Mouse (Mus musculus) left cerebral cortex, postnatal 25 days (tissue): Measurements from ENCODE around the gene Lin28a. TPM values are rescaled to one million over a fixed set of nuclear protein-coding genes. Genes with fewer than 3 reads are reported as not detected.

ENCODE experiments used
- total RNA-seq, 2 experiments: library from RNA; stranded (reverse); gene quantifications; 2 replicates each; pipeline ENCODE4 v1.2.3; 2021

The Lin28a gene
- total RNA-seq, 2 experiments from 2014 or later = not detected

Other genes starting within 250 kb of the Lin28a start
- gene Rps6ka1, start 131.0 kb downstream of the Lin28a start, total RNA-seq = 10 to 100 TPM; 13.1 to 14.1 TPM
- gene Hmgn2, start 50.2 kb downstream of the Lin28a start, total RNA-seq = 100 to 1,000 TPM in 1 of 2 experiments, 10 to 100 TPM in 1; 95.1 to 113 TPM
- gene Dhdds, start 17.9 kb downstream of the Lin28a start, total RNA-seq = 10 to 100 TPM; 60.5 to 66.1 TPM
- not detected for gene Zfp683, start 35.0 kb upstream of the Lin28a start, total RNA-seq
- gene Crybg2, start 42.0 kb upstream of the Lin28a start, total RNA-seq = 1 to 10 TPM; 1.8 to 2.7 TPM
- gene Cd52, start 76.2 kb upstream of the Lin28a start, total RNA-seq = 1 to 10 TPM; 1.6 to 3.4 TPM
- 10 to 100 TPM; 29.5 to 34.7 TPM for gene Ubxn11, start 83.7 kb upstream of the Lin28a start, total RNA-seq
- 100 to 1,000 TPM; 212 to 218 TPM for gene Sh3bgrl3, start 109.9 kb upstream of the Lin28a start, total RNA-seq
- 10 to 100 TPM; 12.2 to 13.6 TPM for gene Cep85, start 168.3 kb upstream of the Lin28a start, total RNA-seq
- not detected for gene Gm7534, start 184.2 kb upstream of the Lin28a start, total RNA-seq
- not detected for gene Catsper4, start 208.5 kb upstream of the Lin28a start, total RNA-seq
- under 1 TPM; 0.23 to 0.46 TPM for gene Cnksr1, start 219.6 kb upstream of the Lin28a start, total RNA-seq
- gene E130218I03Rik, start 224.8 kb upstream of the Lin28a start, total RNA-seq = not detected
- 10 to 100 TPM; 10.3 to 10.5 TPM for gene Zfp593, start 226.8 kb upstream of the Lin28a start, total RNA-seq
- gene Gm30191, start 228.1 kb upstream of the Lin28a start, total RNA-seq = not detected
- gene Grrp1, start 235.3 kb upstream of the Lin28a start, total RNA-seq = 1 to 10 TPM; 4.0 TPM